Mouse (Mus musculus) 416B (cell line): ENCODE measurements around the gene Lifr.
A peak's percentile ranks its signal among the peaks of the same experiment; 100 is the strongest.

Experiments used
- DNase-seq: peaks from one replicate; pipeline ENCODE4 v3.0.0; 2011; ENCODE audit warnings: low read depth

The Lifr gene

GRCm38 (mm10) chr15:7090211-7090765 lies at the start of gene Lifr:
Lifr (plus strand) TSS chr15:7090614.
- DNase-seq: no peak

DNA sequence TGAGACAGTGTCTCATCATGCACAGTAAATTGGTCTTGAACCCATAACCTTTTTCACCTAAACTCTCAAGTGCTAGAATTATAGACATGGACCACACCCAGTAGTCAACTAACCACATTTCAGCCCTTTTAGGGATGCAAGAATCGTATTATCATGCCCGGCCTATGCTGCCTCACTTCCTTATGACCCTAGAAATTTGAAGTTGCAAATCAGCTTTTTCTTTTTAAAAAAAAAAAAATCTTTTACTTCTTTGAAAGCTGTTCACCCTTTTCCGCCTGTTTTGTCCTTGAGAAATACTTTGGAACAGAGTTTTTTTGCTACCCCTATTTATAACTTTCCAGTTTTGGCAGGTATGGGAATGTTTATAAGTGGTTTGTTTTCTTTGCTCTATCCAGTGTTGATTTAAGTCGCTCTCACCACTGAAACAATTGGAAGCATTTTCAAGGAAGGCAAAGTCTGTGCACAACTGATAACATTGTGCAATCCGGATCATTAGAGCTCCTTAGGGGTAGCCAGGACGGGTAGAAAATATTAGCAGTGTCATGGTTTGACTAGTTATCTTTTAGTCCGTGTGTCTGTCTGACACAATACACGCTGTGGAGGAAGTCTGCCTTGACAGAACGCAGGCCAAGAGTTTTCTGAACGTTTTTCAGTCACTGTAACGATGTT lies 46.2 kb upstream of the Lifr start:
- DNase-seq: peak; percentile 6

GRCm38 (mm10) chr15:7045056-7045455 lies 45.4 kb upstream of the Lifr start:
- DNase-seq: no peak

DNA sequence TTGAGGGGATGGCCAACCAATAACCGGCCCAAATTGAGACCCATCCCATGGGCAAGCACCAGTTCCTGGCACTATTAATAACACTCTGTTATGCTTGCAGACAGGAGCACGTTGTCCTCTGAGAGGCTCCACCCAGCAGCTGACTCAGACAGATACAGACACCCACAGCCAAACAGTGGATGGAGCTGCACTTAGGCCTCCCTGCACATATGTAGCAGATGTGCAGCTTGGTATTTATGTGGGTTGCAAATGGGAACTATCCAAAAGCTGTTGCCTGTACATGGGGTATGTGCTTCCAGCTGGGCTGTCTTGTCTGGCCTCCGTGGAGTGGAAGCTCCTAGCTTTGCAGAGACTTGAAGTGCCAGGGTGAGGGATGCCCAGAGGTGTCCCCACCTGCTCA lies 42.5 kb upstream of the Lifr start:
- DNase-seq: no peak

DNA sequence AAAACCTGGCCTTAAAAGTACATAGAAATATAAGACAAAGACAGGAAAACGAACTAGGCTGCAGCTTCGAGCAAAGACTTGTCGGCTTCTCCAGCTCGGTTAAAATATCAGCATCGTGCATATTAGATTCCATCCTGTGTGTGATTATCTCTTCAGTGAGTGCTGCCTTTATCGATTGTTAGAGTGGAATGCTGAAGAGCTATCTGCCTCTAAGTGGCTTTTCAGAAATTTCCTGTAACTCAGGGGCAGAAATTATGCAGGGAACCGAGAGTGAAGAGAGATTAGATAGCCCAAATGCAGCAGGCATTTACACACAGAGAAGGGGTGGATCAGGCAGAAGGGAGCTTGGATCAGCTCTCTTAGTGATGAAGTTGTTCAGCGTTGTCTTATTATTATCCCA lies 41.5 kb upstream of the Lifr start:
- DNase-seq: no peak

GRCm38 (mm10) chr15:7051666-7052065 lies 38.7 kb upstream of the Lifr start:
- no peak for DNase-seq

DNA sequence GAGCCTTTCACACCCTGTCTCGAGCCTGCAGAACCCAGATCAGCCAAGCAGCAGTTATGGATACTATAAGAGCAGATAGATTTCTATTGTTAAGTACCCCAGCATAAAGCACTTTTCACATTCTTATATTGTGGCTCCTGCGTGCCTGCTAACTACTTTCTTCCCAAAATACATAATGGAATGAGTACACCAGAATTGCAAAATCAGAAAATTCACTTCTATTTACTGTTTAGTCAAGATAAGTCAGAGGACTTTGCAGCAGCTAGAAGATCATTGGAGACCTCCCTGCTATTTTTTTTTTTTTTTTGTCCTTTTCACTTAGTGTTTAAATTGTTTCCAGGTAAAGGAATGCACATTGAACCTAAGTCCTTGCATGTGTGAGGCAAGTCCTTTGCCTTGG lies 38.3 kb upstream of the Lifr start:
- DNase-seq: no peak

- DNase-seq: no peak
These were observed 33.6 kb upstream of the Lifr start for GRCm38 (mm10) chr15:7056851-7057250.

DNA sequence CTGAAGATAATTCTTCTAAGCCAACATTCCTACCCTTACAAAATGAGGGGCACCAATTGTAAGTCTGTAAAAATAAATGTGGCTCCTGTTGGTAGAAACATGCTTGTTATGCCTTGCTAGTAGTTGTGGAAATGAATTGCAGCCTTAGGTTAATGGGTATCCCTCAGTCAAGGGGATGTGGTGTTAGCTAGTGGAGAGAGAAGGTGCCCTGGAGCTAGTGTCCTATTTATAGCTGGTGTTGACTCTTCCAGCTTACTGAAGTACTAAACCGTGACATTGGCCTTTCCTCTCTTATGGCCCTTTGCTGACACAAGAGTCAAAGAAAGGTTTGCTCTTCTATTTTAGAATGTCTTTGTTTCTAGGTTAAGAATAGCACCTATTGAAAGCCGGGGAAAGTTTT lies 29.9 kb upstream of the Lifr start:
- DNase-seq: no peak

DNA sequence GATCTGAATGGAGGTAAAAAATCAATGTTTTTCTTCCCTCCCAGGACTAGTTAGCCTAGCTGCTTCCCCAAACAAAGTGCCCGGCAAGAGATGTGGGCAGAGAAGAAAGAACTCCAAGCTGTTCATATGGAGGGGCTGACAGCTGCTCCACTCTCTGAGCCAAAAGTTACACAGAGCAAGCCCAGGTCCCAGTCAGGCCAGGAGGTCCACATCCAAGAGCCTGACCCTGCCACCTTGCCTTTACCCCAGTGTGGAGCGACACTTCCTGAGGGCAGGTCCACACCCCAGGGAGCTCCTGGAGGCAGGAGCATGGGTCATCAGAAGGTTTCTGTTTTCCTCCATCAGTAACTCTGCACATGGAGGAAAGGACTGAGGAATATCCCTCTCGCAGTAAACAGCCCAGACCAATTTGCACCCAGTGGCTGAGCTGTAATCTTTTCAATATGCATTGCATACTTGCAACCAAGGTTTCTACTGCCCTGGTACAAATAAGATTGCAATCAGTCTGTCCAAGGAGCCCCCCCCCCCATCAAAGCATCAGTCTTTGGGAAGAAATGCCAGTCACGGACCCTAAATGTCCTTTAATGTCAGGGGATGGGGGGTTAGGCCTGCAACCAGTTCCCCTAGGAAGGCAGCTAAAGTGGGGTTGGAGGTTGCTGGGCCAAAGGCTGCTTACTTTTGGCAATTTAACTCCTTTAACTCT lies 28.3 kb upstream of the Lifr start:
- no peak for DNase-seq

- DNase-seq: no peak
These were observed 27.8 kb upstream of the Lifr start for GRCm38 (mm10) chr15:7062698-7063009.

- no peak for DNase-seq
These were observed 26.7 kb upstream of the Lifr start for GRCm38 (mm10) chr15:7063521-7064240.

DNA sequence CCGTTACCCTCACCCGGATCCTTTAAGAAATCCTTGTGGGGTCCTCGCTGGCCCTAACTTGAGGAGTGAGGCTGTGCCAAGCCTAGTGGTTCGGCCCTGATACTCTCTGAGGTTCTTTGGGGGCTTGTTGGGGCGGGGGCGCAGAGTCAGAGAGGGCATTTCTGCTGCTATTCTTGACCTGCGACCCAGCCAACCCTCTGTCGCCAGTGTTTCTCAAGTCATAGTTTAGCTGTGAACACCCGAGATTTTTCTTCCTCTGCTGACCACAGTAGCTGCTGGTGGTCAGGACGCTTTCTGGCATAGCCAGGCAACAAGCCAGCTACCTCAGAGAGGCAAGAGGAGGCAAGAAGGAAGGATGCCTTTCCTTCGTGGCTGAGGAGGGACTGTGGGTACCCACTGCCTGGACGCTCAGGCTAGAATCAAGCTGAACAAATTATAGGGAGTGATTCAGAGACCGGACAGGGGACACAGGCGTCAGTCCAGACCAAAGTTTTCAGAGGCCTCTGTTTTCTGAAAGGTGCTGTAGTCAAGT lies 25.4 kb upstream of the Lifr start:
- DNase-seq: no peak

- no peak for DNase-seq
These were observed 24.8 kb upstream of the Lifr start for GRCm38 (mm10) chr15:7065624-7066023.

- no peak for DNase-seq
These were observed 23.7 kb upstream of the Lifr start for GRCm38 (mm10) chr15:7066752-7067151.

GRCm38 (mm10) chr15:7069374-7069773 lies 21.0 kb upstream of the Lifr start:
- no peak for DNase-seq

- no peak for DNase-seq
These were observed 20.1 kb upstream of the Lifr start for GRCm38 (mm10) chr15:7070199-7070794.

DNA sequence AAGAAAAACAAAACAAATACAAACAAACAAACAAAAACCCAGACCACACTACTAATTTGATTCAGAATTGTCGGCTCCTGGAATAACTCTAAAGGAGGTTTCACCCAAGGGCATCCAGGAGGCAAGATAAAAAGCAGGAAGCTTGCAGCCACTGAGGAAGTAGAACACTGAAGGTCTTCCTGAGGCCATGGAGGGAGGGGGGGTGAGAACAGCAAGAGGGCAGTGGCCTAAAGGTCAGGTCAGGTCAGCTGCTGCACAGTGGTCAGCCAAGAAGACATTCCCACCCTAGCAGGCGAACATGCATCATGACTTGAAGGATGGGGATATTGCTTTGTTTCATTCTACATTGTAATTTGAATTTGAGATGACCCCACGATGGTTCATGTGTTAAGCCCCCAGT lies 17.1 kb upstream of the Lifr start:
- peak; percentile 7 for DNase-seq

GRCm38 (mm10) chr15:7075185-7075584 lies 15.2 kb upstream of the Lifr start:
- DNase-seq: no peak

DNA sequence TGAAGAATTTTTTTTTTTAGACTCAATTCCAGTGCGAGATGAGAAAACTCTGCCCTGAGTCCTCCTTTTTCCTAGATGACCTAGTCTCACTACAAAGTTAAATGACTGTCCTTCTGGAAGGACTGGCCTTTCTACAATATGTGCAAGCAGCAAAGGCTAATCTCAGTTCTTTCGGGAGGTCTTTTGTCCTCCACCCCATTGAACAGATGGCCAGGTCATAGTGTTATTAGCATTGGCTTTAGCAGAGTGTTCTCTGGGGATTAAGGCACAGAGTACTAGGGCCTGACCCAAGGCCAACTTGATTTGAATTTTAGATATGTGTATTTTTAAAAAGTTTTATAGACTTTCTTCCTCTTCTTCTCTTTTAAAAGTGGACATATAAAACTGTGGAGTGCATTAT lies 12.1 kb upstream of the Lifr start:
- no peak for DNase-seq

DNA sequence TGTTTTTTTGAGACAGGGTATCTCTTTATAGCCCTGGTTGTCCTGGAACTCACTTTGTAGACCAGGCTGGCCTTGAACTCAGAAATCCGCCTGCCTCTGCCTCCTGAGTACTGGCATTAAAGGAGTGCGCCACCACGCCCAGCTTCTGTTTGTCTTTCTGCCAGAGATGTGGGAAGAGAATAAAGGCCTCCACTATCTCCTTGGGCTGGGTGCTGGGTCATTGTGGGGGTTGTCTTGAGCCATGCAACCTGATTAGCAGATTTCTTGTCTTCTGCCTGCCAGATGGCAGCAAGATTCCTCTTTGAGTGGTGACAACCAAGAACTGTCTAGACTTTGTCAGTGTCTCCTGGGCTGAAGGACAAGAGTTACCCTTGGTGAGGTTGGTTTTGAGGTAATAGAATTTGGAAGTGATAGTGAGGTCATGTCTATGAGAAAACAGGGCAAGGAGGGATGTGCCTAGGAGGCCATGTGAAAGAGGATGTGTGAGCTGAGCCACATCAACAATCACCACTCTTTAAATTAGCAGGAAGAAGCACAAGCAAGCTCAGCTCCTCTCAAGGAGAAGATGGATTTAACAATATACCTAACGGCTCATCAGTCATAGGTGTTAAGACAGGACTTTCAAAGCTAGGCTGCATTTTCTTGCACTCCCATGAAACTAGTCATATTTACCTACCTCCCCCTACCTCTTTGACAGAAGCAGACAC lies 10.6 kb upstream of the Lifr start:
- no peak for DNase-seq
